Mouse (Mus musculus): Measurements from ENCODE around the gene Gm11555. TPM values are rescaled to one million over a fixed set of nuclear protein-coding genes. Genes with fewer than 3 reads are reported as not detected.
"Not testable (repeated sequence)": the region's sequence is repeated elsewhere in the genome, so short reads cannot be mapped to it uniquely, and the experiment has no call there.

The Gm11555 gene
- total and polyA plus RNA-seq, 2 experiments from 2014 or later = not detected

DNA sequence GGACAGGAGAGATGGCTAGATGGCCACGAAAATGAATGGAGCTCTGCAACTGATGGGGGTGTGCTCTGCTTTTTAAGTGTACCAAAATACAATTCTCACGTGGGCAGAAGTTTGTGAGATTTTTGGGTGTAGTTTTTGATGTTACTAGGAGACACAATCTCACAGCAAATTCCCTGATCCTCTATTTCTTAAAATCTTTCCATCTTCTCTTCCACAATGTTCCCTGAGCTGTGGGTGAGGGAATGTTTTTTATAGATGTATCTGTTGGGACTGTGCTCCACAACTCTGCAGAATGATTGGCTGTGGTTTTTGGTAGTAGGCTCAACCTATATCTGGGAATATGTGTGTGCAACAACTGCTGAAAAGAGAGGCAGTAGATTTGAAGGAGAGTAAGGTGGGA lies 16.7 kb downstream of the Gm11555 start:
- TF ChIP-seq CTCF (IDR thresholded peaks at IDR 0.05; ENCODE audit: low read depth) = no peak
- WGBS = 61% methylated on average over 2 of the region's 2 CpGs

DNA sequence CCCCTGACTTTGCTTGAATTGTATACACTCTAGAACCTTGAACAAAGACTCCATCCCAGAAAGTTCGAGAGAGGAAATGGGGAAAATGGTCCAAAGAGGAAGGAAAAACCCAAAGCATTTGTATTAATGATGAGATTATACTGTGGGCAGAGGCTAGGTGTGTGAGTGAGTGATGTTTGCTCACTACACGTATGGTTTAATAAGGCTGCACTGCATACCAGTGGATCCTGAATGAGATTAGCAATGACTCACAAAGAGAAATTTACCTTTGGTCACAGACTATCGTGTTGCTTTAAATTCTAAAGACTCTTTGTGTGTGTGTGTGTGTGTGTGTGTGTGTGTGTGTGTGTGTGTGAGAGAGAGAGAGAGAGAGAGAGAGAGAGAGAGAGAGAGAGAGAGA lies 19.1 kb downstream of the Gm11555 start:
- TF ChIP-seq CTCF (IDR thresholded peaks at IDR 0.05; ENCODE audit: low read depth) = no peak
- H3K27ac ChIP-seq (ENCODE audit: low read depth, low read length) = no peak overlapping the region
- H3K4me2 ChIP-seq (ENCODE audit: low read depth) = no peak overlapping the region
- no peaks in the 10 kb centered on the region for H3K36me3 ChIP-seq (ENCODE audit: insufficient read depth)
- DNase-seq (no peak), ATAC-seq (no peak)
- no peaks in the 10 kb centered on the region for H3K27me3 ChIP-seq (ENCODE audit: insufficient read depth, low read length)
- 76% methylated on average over 3 of the region's 3 CpGs for WGBS
- no peak overlapping the region for H3K9ac ChIP-seq
- H3K4me1 ChIP-seq (ENCODE audit: insufficient read depth) = no peaks in the 10 kb centered on the region
- no peaks in the 10 kb centered on the region for H3K9me3 ChIP-seq (ENCODE audit: low read length)
- H3K4me3 ChIP-seq (ENCODE audit: low read depth, low read length) = no peak overlapping the region

More for the DNA sequence above, 16.7 kb downstream of the Gm11555 start:
- H3K4me1 ChIP-seq (ENCODE audit: insufficient read depth) = no peaks in the 10 kb centered on the region
- H3K4me2 ChIP-seq (ENCODE audit: low read depth) = no peak overlapping the region
- H3K36me3 ChIP-seq (ENCODE audit: insufficient read depth) = no peaks in the 10 kb centered on the region
- ATAC-seq = no peak
- no peak for DNase-seq
- H3K9ac ChIP-seq = no peak overlapping the region
- H3K27me3 ChIP-seq (ENCODE audit: insufficient read depth, low read length) = no peaks in the 10 kb centered on the region
- no peak overlapping the region for H3K4me3 ChIP-seq (ENCODE audit: low read depth, low read length)
- no peak overlapping the region for H3K27ac ChIP-seq (ENCODE audit: low read depth, low read length)
- no peaks in the 10 kb centered on the region for H3K9me3 ChIP-seq (ENCODE audit: low read length)

DNA sequence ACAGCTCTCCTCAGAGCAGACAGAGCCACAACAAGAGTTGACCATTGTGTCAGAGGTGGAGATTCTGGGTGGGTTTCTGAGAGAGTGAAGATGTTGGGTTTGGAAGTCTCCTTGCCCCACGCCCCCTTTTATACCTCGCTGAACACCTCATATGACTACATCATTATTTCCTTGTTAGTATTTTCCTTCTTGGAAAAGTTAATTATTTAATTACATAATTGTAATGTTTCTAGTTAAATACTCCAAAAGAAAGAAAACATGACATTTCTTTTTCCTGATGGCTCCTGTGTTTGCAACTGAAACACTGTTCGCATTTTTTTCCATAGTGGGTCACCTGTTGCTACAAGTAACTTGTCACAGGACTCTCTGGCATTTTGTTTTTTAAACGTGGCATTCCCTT lies 21.9 kb downstream of the Gm11555 start, which contains the start of gene Krtap4-1:
Gene Krtap4-1, minus strand, starts transcription at position 101 of the 400 bp plus-strand sequence.
- H3K27me3 ChIP-seq (ENCODE audit: insufficient read depth, low read length) = no peaks in the 10 kb centered on the region
- H3K4me1 ChIP-seq (ENCODE audit: insufficient read depth) = no peaks in the 10 kb centered on the region
- no peaks in the 10 kb centered on the region for H3K36me3 ChIP-seq (ENCODE audit: insufficient read depth)
- ATAC-seq (no peak), DNase-seq (no peak)
- no peak within 1 kb of the TSS for H3K4me3 ChIP-seq (ENCODE audit: low read depth, low read length)
- WGBS = 83% methylated on average over 4 of the region's 4 CpGs
- H3K4me2 ChIP-seq (ENCODE audit: low read depth) = no peak within 1 kb of the TSS
- no peak for TF ChIP-seq CTCF (IDR thresholded peaks at IDR 0.05; ENCODE audit: low read depth)
- no peak within 1 kb of the TSS for H3K9ac ChIP-seq
- no peak within 1 kb of the TSS for H3K27ac ChIP-seq (ENCODE audit: low read depth, low read length)
- no peaks in the 10 kb centered on the region for H3K9me3 ChIP-seq (ENCODE audit: low read length)

DNA sequence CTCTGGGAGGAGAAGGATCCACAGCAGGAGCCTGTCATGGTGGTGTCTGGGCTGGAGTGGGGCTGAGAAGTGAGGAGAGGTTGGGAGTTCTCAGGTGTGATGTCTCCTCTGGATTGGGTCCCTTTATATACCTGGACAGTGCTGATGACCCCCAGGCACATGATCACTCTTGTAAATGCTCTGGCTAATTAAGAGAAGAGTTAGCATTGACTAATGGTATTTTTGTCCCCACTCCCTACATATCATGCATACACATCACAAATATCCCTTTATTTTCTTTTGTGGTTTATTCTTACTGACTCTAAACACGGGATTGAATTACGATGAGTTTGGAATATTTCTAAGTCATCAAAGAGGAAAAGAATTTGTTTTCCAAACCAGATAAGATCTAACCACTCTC lies 29.7 kb downstream of the Gm11555 start, which contains the start of gene Gm11562:
Gene Gm11562, minus strand, starts transcription at position 101 of the 400 bp plus-strand sequence.
- H3K27ac ChIP-seq (ENCODE audit: low read depth, low read length) = no peak within 1 kb of the TSS
- no peak within 1 kb of the TSS for H3K9ac ChIP-seq
- no peak for ATAC-seq
- no peaks in the 10 kb centered on the region for H3K9me3 ChIP-seq (ENCODE audit: low read length)
- 87% methylated on average over 2 of the region's 2 CpGs for WGBS
- no peak within 1 kb of the TSS for H3K4me3 ChIP-seq (ENCODE audit: low read depth, low read length)
- H3K27me3 ChIP-seq (ENCODE audit: insufficient read depth, low read length) = no peaks in the 10 kb centered on the region
- H3K4me2 ChIP-seq (ENCODE audit: low read depth) = no peak within 1 kb of the TSS
- H3K4me1 ChIP-seq (ENCODE audit: insufficient read depth) = no peaks in the 10 kb centered on the region
- no peak for TF ChIP-seq CTCF (IDR thresholded peaks at IDR 0.05; ENCODE audit: low read depth)
- no peak for DNase-seq
- no peaks in the 10 kb centered on the region for H3K36me3 ChIP-seq (ENCODE audit: insufficient read depth)

DNA sequence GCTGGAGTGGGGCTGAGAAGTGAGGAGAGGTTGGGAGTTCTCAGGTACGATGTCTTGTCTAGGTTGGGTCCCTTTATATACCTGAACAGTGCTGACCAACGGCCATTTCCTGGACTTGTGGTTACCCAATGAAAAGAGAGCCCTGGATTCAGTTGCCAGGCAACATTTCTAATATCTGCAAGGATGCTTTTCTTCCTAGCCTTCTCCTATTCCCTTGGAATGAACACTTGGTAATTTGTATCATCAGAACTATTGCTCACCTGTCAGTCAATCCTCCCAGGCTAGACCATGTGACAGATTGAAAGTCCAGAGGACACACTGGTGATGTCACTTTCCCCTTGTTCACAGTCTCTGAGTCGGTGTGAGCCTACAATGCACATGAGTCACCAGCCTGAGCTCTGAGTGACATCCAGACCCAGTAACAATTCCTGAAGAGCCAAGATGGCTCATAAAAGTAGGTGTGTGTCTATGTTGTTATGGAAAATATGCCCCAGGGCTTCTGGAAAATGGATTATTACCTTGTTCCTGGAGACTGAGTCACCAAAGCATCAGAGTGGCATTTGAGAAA lies 35.2 kb downstream of the Gm11555 start, which contains the start of gene Krtap2-4:
Gene Krtap2-4, minus strand, starts transcription at position 51 of the 568 bp plus-strand sequence.
- Histone ChIP-seq H3K9me3 (ENCODE audit: low read length) (no peaks in the 10 kb centered on the region), H3K27me3 (ENCODE audit: insufficient read depth, low read length) (no peaks in the 10 kb centered on the region), H3K4me2 (ENCODE audit: low read depth) (no peak within 1 kb of the TSS), H3K27ac (ENCODE audit: low read depth, low read length) (no peak within 1 kb of the TSS), H3K36me3 (ENCODE audit: insufficient read depth) (no peaks in the 10 kb centered on the region), H3K4me1 (ENCODE audit: insufficient read depth) (no peaks in the 10 kb centered on the region), H3K9ac (no peak within 1 kb of the TSS), H3K4me3 (ENCODE audit: low read depth, low read length) (no peak within 1 kb of the TSS)
- WGBS = 57% methylated on average over 3 of the region's 3 CpGs
- DNase-seq (no peak), ATAC-seq (no peak)
- no peak for TF ChIP-seq CTCF (IDR thresholded peaks at IDR 0.05; ENCODE audit: low read depth)

DNA sequence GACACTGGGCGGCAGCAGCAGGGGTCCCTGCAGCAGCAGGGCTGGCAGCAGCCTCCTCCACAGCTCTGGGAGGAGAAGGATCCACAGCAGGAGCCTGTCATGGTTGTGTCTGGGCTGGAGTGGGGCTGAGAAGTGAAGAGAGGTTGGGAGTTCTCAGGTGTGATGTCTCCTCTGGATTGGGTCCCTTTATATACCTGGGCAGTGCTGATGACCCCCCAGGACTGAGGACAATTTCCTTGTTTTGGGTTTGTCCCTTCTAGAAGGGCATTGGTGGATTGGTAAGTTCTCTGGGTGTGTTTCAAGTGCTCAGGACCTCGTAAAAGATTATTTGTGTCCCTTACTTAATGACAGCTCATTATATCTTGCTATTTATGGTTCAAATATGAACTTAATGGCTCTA lies 39.9 kb downstream of the Gm11555 start, which contains the start of gene Gm11937:
Gene Gm11937, minus strand, starts transcription at position 101 of the 400 bp plus-strand sequence.
- not testable (repeated sequence) for H3K9ac ChIP-seq; H3K4me2 ChIP-seq (ENCODE audit: low read depth); H3K27me3 ChIP-seq (ENCODE audit: insufficient read depth, low read length); ATAC-seq; H3K4me3 ChIP-seq (ENCODE audit: low read depth, low read length); H3K27ac ChIP-seq (ENCODE audit: low read depth, low read length); H3K36me3 ChIP-seq (ENCODE audit: insufficient read depth); H3K4me1 ChIP-seq (ENCODE audit: insufficient read depth); H3K9me3 ChIP-seq (ENCODE audit: low read length); DNase-seq
- WGBS = 74% methylated on average over 1 of the region's 2 CpGs

DNA sequence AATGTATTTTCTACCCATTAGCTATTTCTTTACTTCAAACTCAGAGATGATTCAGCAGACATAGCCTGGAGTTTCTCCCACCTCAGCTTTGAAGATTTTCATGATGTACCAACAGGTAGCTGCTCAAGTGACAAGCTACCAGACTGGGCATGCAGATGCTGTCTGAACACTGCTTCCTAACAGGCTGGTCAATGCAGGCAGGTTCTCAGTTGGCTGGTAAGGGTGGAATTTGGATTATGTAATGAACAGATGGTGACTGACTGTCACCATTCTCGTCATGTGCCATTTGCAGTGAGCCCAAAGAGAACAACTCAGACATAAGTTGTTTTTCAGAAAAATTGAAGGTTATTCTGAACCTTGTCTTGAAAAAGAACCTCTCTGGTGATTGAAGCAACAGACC lies 40.9 kb downstream of the Gm11555 start:
- Histone ChIP-seq H3K4me2 (ENCODE audit: low read depth) (no peak overlapping the region), H3K9me3 (ENCODE audit: low read length) (no peaks in the 10 kb centered on the region), H3K4me1 (ENCODE audit: insufficient read depth) (no peaks in the 10 kb centered on the region), H3K4me3 (ENCODE audit: low read depth, low read length) (no peak overlapping the region), H3K9ac (no peak overlapping the region), H3K27ac (ENCODE audit: low read depth, low read length) (no peak overlapping the region), H3K36me3 (ENCODE audit: insufficient read depth) (no peaks in the 10 kb centered on the region), H3K27me3 (ENCODE audit: insufficient read depth, low read length) (no peaks in the 10 kb centered on the region)
- DNase-seq (peak; percentile 13), ATAC-seq (no peak)
- WGBS = 41% methylated on average over 1 of the region's 1 CpGs
- TF ChIP-seq CTCF (IDR thresholded peaks at IDR 0.05; ENCODE audit: low read depth) = no peak

DNA sequence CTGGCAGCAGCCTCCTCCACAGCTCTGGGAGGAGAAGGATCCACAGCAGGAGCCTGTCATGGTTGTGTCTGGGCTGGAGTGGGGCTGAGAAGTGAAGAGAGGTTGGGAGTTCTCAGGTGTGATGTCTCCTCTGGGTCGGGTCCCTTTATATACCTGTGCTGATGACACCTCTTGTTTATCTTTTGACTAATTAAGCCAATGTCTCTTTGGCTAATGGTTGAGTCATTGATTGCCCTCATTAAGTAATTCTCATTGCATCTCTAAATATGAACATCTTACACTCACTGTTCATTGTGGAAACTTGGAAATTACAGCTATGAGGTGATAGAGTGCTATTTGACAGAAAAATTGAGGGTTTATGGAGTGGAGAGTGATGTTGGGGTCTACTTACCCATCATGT lies 46.8 kb downstream of the Gm11555 start, which contains the start of gene Gm11938:
Gene Gm11938, minus strand, starts transcription at position 101 of the 400 bp plus-strand sequence.
- not testable (repeated sequence) for ATAC-seq

More for the DNA sequence above, 46.8 kb downstream of the Gm11555 start, which contains the start of gene Gm11938:
- not testable (repeated sequence) for H3K4me3 ChIP-seq (ENCODE audit: low read depth, low read length); H3K9me3 ChIP-seq (ENCODE audit: low read length); H3K27me3 ChIP-seq (ENCODE audit: insufficient read depth, low read length); DNase-seq; H3K36me3 ChIP-seq (ENCODE audit: insufficient read depth); H3K27ac ChIP-seq (ENCODE audit: low read depth, low read length); H3K4me2 ChIP-seq (ENCODE audit: low read depth); H3K4me1 ChIP-seq (ENCODE audit: insufficient read depth); H3K9ac ChIP-seq
- WGBS = 92% methylated on average over 1 of the region's 1 CpGs
